Mouse (Mus musculus): Measurements from ENCODE around the gene Cd200r4.

DNA sequence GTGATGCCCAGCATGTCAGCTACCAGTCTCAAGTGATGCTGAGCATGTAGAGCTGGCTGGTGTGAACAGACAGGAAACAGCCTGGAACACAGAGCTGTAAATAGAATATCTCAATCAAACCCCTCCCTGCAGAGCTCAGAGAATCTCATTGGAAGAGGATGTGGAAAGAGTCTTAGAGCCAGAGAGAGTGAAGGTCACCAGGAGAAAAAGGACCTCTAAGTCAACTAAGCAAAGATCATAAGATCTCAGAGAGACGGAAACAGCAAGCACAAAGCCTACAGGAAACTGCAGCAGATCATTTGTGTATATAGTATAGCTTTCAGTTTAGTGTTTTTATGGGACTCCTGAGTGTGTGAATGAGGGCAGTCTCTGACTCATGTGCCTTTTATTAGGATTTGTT is 63.6 kb downstream of the Cd200r4 start:
- TF ChIP-seq GATA1 (IDR thresholded peaks at IDR 0.05; ENCODE audit: low read length) (no peak), TAL1 (IDR thresholded peaks at IDR 0.05; ENCODE audit: low read length) (no peak)
